Mouse (Mus musculus) liver, postnatal 0 days (tissue): ENCODE measurements around the gene Foxa3. TPM values are rescaled to one million over a fixed set of nuclear protein-coding genes. Genes with fewer than 3 reads are reported as not detected.

Source experiments
- ATAC-seq: fragments of 200-750 bp; cut with Nextera tagmentation; 2 replicates; pipeline ENCODE4 v1.8.0; 2017; ENCODE audit warnings: mild to moderate bottlenecking, moderate library complexity
- DNase-seq: peaks from one replicate; pipeline ENCODE4 v3.0.0-alpha.2; 2016
- H3K27ac ChIP-seq: fragments of 300-500 bp; sonication (generic); 2 replicates; pipeline ENCODE4 v1.5.1; 2014; ENCODE audit warnings: antibody characterized with exemption, moderate library complexity, mild to moderate bottlenecking, low read depth
- H3K27me3 ChIP-seq: fragments of 300-500 bp; sonication (generic); 2 replicates; pipeline ENCODE4 v1.6.1; 2014; ENCODE audit warnings: low read length, control low read depth, mixed read lengths; ENCODE audit not compliant: insufficient read depth
- H3K36me3 ChIP-seq: fragments of 300-500 bp; sonication (generic); replicated peaks from 2 replicates; pipeline ENCODE4 v1.6.1; 2014; ENCODE audit warnings: mild to moderate bottlenecking, control low read depth, low read length, moderate library complexity, mixed read lengths; ENCODE audit not compliant: insufficient read depth
- H3K4me1 ChIP-seq: fragments of 300-500 bp; sonication (generic); 2 replicates; pipeline ENCODE4 v1.6.1; 2014; ENCODE audit warnings: antibody characterized with exemption, mild to moderate bottlenecking, control low read depth; ENCODE audit not compliant: insufficient read depth
- H3K4me2 ChIP-seq: fragments of 300-500 bp; sonication (generic); 2 replicates; pipeline ENCODE4 v1.6.1; 2014; ENCODE audit warnings: low read depth, mild to moderate bottlenecking, low read length, moderate library complexity, mixed read lengths
- H3K4me3 ChIP-seq: fragments of 300-500 bp; sonication (generic); 2 replicates; pipeline ENCODE4 v1.5.1; 2014; ENCODE audit warnings: low read depth, low read length
- H3K9ac ChIP-seq: fragments of 300-500 bp; sonication (generic); replicated peaks from 2 replicates; pipeline ENCODE4 v1.6.1; 2014; ENCODE audit warnings: mild to moderate bottlenecking, moderate library complexity
- H3K9me3 ChIP-seq: fragments of 300-500 bp; sonication (generic); 2 replicates; pipeline ENCODE4 v1.6.1; 2016; ENCODE audit warnings: mild to moderate bottlenecking, control low read depth, low read length, mixed read lengths
- CTCF ChIP-seq: sonication (generic); IDR thresholded peaks from 2 replicates; pipeline ENCODE4 v1.5.1; 2016; ENCODE audit warnings: antibody characterized with exemption, low read depth
- EP300 ChIP-seq: IDR thresholded peaks from 2 replicates; pipeline ENCODE4 v1.6.1; 2016; ENCODE audit warnings: antibody characterized with exemption, low read depth, mild to moderate bottlenecking
- WGBS: fragments of 180-500 bp; shearing (Covaris S2); extraction: QIAGEN DNeasy Blood & Tissue Kit; methylation state at CpG from one replicate; pipeline ENCODE4 v1.1.7; 2014; ENCODE audit not compliant: insufficient replicate concordance; 5-methylcytosine and 5-hydroxymethylcytosine counted together
- polyA plus RNA-seq: library from polyadenylated mRNA; unstranded; fragments of >200 nt; fragmentation: Nextera tagmentation; extraction: Ambion mirVana; gene quantifications from 2 replicates; pipeline ENCODE4 v1.2.1, GENCODE M21; 2015

Foxa3 gene
- polyA plus RNA-seq, 1 experiment from 2014 or later = 61.0 TPM

- H3K27me3 ChIP-seq = no peaks in the 10 kb centered on the region
- no peak overlapping the region for H3K27ac ChIP-seq
- peaks cover 48% of the 10 kb centered on the region for H3K36me3 ChIP-seq
- DNase-seq (no peak), ATAC-seq (no peak)
- no peaks in the 10 kb centered on the region for H3K9me3 ChIP-seq
- H3K4me3 ChIP-seq = no peak overlapping the region
- H3K4me1 ChIP-seq = no peaks in the 10 kb centered on the region
- no peak for TF ChIP-seq CTCF
- no peak for TF ChIP-seq EP300
- no peak overlapping the region for H3K4me2 ChIP-seq
- WGBS = 67% methylated on average over 4 of the region's 4 CpGs
- no peak overlapping the region for H3K9ac ChIP-seq
Measured at GRCm38 (mm10) chr7:19051161-19051560, 27.8 kb upstream of the Foxa3 start.

DNA sequence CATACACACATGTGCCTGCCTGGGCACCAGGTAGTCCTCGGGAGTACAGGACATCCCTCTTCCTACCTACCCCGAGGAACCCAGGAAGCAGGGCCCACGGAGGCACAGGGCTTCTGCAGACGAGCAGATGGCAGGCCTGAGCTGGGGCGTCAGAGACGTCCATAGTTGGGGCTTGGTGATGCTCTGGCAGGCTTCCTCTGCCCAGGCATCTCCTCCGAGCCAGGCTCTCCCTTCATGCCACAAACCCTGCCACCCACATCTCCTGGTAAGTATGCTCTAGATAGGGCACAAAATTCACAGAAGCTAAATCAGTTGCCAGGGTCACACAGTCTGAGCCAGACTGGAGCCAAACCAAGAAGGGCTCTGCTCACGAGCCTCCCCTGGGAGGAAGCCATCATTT lies 26.8 kb upstream of the Foxa3 start:
- TF ChIP-seq EP300 (no peak), CTCF (no peak)
- Histone ChIP-seq H3K9ac (no peak overlapping the region), H3K9me3 (no peaks in the 10 kb centered on the region), H3K27ac (no peak overlapping the region), H3K4me3 (no peak overlapping the region), H3K36me3 (peaks cover 58% of the 10 kb centered on the region), H3K4me2 (no peak overlapping the region), H3K4me1 (no peaks in the 10 kb centered on the region), H3K27me3 (no peaks in the 10 kb centered on the region)
- ATAC-seq (no peak), DNase-seq (no peak)
- WGBS = 73% methylated on average over 8 of the region's 8 CpGs

DNA sequence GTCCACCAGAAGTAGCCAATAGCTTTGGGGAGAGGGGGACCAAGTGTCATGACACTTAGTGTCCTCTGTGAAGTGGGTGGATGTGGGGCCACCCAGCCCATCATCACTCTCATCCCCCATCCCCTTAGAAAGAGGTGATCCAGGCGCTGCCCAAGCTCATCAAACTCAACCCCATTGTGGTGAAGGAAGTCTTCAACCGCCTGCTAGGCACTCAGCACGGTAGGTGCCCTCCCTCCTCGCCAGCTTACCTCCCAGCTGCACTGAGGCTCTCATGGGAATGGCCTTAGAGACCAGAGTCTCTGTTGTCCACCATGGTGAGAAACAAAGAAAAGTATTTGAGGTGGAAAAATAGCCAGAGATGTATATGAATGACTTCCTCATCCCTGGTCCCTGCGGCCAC lies 25.9 kb upstream of the Foxa3 start:
- Histone ChIP-seq H3K9ac (no peak overlapping the region), H3K4me3 (no peak overlapping the region), H3K9me3 (no peaks in the 10 kb centered on the region), H3K4me2 (no peak overlapping the region), H3K27me3 (no peaks in the 10 kb centered on the region), H3K36me3 (peaks cover 64% of the 10 kb centered on the region), H3K27ac (no peak overlapping the region), H3K4me1 (no peaks in the 10 kb centered on the region)
- TF ChIP-seq CTCF (no peak), EP300 (no peak)
- DNase-seq (no peak), ATAC-seq (no peak)
- WGBS = 83% methylated on average over 5 of the region's 5 CpGs

DNA sequence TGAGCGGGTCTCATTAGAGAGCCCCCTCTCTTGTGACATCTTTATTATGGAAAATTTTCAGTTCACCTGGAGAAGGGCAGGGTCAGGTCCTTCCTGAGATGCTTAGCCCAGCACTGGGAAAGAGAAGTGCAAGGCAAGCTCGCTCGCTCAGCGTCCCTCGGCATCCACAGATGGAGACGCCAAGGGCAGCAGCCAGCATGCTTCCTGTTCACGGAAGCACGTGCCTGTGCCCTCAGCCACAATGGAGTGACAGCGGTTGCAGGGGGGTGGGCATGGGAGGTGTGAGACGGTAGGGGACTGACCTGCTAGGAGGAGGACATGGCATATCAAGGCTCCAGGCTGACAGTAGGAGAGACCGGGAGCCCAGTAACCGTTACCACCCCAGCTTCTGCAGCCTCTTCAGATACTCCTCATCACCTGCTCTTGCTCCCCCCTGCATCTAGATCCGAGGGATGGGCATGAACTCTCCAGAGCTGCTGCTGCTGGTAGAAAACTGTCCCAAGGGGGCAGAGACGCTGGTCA lies 24.7 kb upstream of the Foxa3 start:
- WGBS = 79% methylated on average over 14 of the region's 14 CpGs

DNA sequence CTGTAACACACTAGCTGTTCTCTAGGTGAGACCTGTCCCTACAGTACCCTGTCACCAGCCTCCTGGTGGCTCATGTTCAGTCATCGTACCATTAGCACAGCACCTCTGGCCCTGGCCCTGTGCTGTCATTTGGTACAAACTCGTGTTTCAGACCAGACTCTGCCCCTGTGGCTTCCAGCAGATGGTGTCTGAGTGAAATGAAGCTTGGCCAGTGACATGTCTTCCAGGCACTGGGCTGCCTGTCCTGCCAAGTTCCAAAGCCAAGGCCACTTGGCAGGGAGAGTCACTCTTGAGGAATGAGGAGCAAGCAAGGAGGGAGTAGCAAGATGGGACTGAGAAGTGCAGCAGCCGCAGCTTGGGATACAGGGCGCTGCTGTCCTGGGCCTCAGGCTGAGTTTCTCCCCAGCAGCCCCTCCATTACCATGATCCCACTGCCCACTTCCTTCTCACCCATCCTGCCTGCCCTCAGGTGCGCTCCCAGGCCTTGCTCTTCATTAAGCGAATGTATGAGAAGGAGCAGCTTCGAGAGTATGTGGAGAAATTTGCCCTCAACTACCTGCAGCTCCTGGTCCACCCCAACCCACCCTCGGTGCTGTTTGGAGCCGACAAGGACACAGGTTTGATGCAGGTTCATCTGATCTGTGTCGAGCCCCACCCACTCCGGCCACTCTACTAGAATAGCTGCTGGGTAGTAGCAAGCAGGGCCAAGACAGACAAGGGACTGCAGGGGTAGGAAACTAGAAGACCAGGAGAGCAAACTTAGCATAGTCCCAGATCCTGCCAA lies 23.1 kb upstream of the Foxa3 start:
- peaks cover 87% of the 10 kb centered on the region for H3K36me3 ChIP-seq
- no peaks in the 10 kb centered on the region for H3K9me3 ChIP-seq

More for the DNA sequence above, 24.7 kb upstream of the Foxa3 start:
- H3K9ac ChIP-seq = no peak overlapping the region
- ATAC-seq (no peak), DNase-seq (no peak)
- H3K4me2 ChIP-seq = no peak overlapping the region
- H3K27ac ChIP-seq = no peak overlapping the region
- H3K27me3 ChIP-seq = no peaks in the 10 kb centered on the region
- no peaks in the 10 kb centered on the region for H3K9me3 ChIP-seq
- TF ChIP-seq CTCF = no peak
- no peak for TF ChIP-seq EP300
- no peaks in the 10 kb centered on the region for H3K4me1 ChIP-seq
- peaks cover 72% of the 10 kb centered on the region for H3K36me3 ChIP-seq
- no peak overlapping the region for H3K4me3 ChIP-seq

GRCm38 (mm10) chr7:19044616-19045015 lies 21.3 kb upstream of the Foxa3 start:
- H3K4me1 ChIP-seq = no peaks in the 10 kb centered on the region
- no peak overlapping the region for H3K27ac ChIP-seq
- H3K4me2 ChIP-seq = no peak overlapping the region
- WGBS = 93% methylated on average over 6 of the region's 6 CpGs
- no peak overlapping the region for H3K4me3 ChIP-seq
- H3K36me3 ChIP-seq = peaks cover 87% of the 10 kb centered on the region
- no peak overlapping the region for H3K9ac ChIP-seq
- DNase-seq (no peak), ATAC-seq (peak; percentile 44; the same call in 1 of the 2 replicates)
- H3K27me3 ChIP-seq = no peaks in the 10 kb centered on the region
- H3K9me3 ChIP-seq = no peaks in the 10 kb centered on the region
- TF ChIP-seq EP300 = no peak
- TF ChIP-seq CTCF = no peak

More for the DNA sequence above, 23.1 kb upstream of the Foxa3 start:
- no peak overlapping the region for H3K27ac ChIP-seq
- H3K4me3 ChIP-seq = no peak overlapping the region
- no peak overlapping the region for H3K4me2 ChIP-seq
- TF ChIP-seq EP300 (no peak), CTCF (no peak)
- H3K4me1 ChIP-seq = no peaks in the 10 kb centered on the region
- WGBS = 81% methylated on average over 11 of the region's 11 CpGs
- DNase-seq (no peak), ATAC-seq (no peak)
- H3K27me3 ChIP-seq = no peaks in the 10 kb centered on the region
- H3K9ac ChIP-seq = no peak overlapping the region
